Mouse (Mus musculus) intestine, embryonic 16.5 days (tissue): ENCODE results near the gene Smad3. TPM values are rescaled to one million over a fixed set of nuclear protein-coding genes. Genes with fewer than 3 reads are reported as not detected.

Experiments used
- ATAC-seq: fragments of 200-750 bp; cut with Nextera tagmentation; 2 replicates; pipeline ENCODE4 v1.8.0; 2017; ENCODE audit warnings: moderate TSS enrichment, moderate library complexity
- H3K27ac ChIP-seq: fragments of 300-500 bp; sonication (generic); 2 replicates; pipeline ENCODE4 v1.5.1; 2014; ENCODE audit warnings: mild to moderate bottlenecking, low read length
- H3K27me3 ChIP-seq: fragments of 300-500 bp; sonication (generic); replicated peaks from 2 replicates; pipeline ENCODE4 v1.6.1; 2014; ENCODE audit warnings: low read length, control low read depth, mixed read lengths; ENCODE audit not compliant: control insufficient read depth, insufficient read depth
- H3K36me3 ChIP-seq: fragments of 300-500 bp; sonication (generic); 2 replicates; pipeline ENCODE4 v1.6.1; 2014; ENCODE audit warnings: low read length, control low read depth; ENCODE audit not compliant: control insufficient read depth, insufficient read depth
- H3K4me1 ChIP-seq: fragments of 300-500 bp; sonication (generic); 2 replicates; pipeline ENCODE4 v1.6.1; 2014; ENCODE audit warnings: low read length, control low read depth, mixed read lengths; ENCODE audit not compliant: control insufficient read depth, insufficient read depth
- H3K4me2 ChIP-seq: fragments of 300-500 bp; sonication (generic); 2 replicates; pipeline ENCODE4 v1.6.1; 2014; ENCODE audit warnings: low read depth, low read length, control low read depth
- H3K4me3 ChIP-seq: fragments of 300-500 bp; sonication (generic); 2 replicates; pipeline ENCODE4 v1.5.1; 2014; ENCODE audit warnings: mild to moderate bottlenecking, low read length
- H3K9ac ChIP-seq: fragments of 300-500 bp; sonication (generic); 2 replicates; pipeline ENCODE4 v1.6.1; 2014; ENCODE audit warnings: low read depth, low read length
- H3K9me3 ChIP-seq: fragments of 300-500 bp; sonication (generic); 2 replicates; pipeline ENCODE4 v1.6.1; 2016; ENCODE audit warnings: low read length, control low read depth; ENCODE audit not compliant: control insufficient read depth
- WGBS: fragments of 180-500 bp; shearing (Covaris S2); extraction: QIAGEN DNeasy Blood & Tissue Kit; methylation state at CpG from one replicate; pipeline ENCODE4 v1.1.7; 2014; 5-methylcytosine and 5-hydroxymethylcytosine counted together
- polyA plus RNA-seq: library from polyadenylated mRNA; unstranded; fragments of >200 nt; fragmentation: Nextera tagmentation; extraction: Ambion mirVana; gene quantifications from 2 replicates; pipeline ENCODE4 v1.2.1, GENCODE M21; 2015

The Smad3 gene
- polyA plus RNA-seq, 1 experiment from 2014 or later: 10.9 TPM

- peak overlapping the region; percentile 85 for H3K4me2 ChIP-seq
- H3K9me3 ChIP-seq: peaks cover 3% of the 10 kb centered on the region
- H3K9ac ChIP-seq: peak overlapping the region; percentile 96
- peaks cover 44% of the 10 kb centered on the region for H3K4me1 ChIP-seq
- 2% methylated on average over 23 of the region's 23 CpGs for WGBS
- H3K27ac ChIP-seq: peak overlapping the region; percentile 96
- peak overlapping the region; percentile 95 for H3K4me3 ChIP-seq
- H3K27me3 ChIP-seq: no peaks in the 10 kb centered on the region
- ATAC-seq: no peak
- H3K36me3 ChIP-seq: no peaks in the 10 kb centered on the region
Observed at GRCm38 (mm10) chr9:63758641-63759391, 1.0 kb upstream of the Smad3 start.

- H3K27me3 ChIP-seq: no peaks in the 10 kb centered on the region
- ATAC-seq: no peak
- H3K4me1 ChIP-seq: peaks cover 55% of the 10 kb centered on the region
- H3K36me3 ChIP-seq: no peaks in the 10 kb centered on the region
- peak overlapping the region; percentile 95 for H3K4me3 ChIP-seq
- peaks cover 3% of the 10 kb centered on the region for H3K9me3 ChIP-seq
- H3K4me2 ChIP-seq: peak overlapping the region; percentile 85
- H3K9ac ChIP-seq: peak overlapping the region; percentile 96
- WGBS: under 1% methylated on average over 26 of the region's 26 CpGs
- peak overlapping the region; percentile 96 for H3K27ac ChIP-seq
Observed at GRCm38 (mm10) chr9:63757462-63757772, 377 bp downstream of the Smad3 start.

- Histone ChIP-seq H3K9ac (peak overlapping the region; percentile 96), H3K4me2 (peak overlapping the region; percentile 85), H3K27ac (peak overlapping the region; percentile 96), H3K4me3 (peak overlapping the region; percentile 95), H3K9me3 (peaks cover 3% of the 10 kb centered on the region), H3K36me3 (no peaks in the 10 kb centered on the region), H3K27me3 (no peaks in the 10 kb centered on the region), H3K4me1 (peaks cover 60% of the 10 kb centered on the region)
- peak; percentile 0; the same call in 1 of the 2 replicates for ATAC-seq
- under 1% methylated on average over 47 of the region's 47 CpGs for WGBS
Observed at GRCm38 (mm10) chr9:63756581-63757461, 973 bp downstream of the Smad3 start.

GRCm38 (mm10) chr9:63755671-63756543 is 1.9 kb downstream of the Smad3 start:
- 15% methylated on average over 13 of the region's 15 CpGs for WGBS
- Histone ChIP-seq H3K4me2 (peak overlapping the region; percentile 85), H3K36me3 (no peaks in the 10 kb centered on the region), H3K4me3 (peak overlapping the region; percentile 95), H3K9me3 (no peaks in the 10 kb centered on the region), H3K27me3 (no peaks in the 10 kb centered on the region), H3K9ac (peak overlapping the region; percentile 96), H3K4me1 (peaks cover 67% of the 10 kb centered on the region), H3K27ac (peak overlapping the region; percentile 31)
- no peak for ATAC-seq

GRCm38 (mm10) chr9:63754556-63755510 is 3.0 kb downstream of the Smad3 start:
- ATAC-seq: no peak
- peak overlapping the region; percentile 31 for H3K27ac ChIP-seq
- H3K9me3 ChIP-seq: no peaks in the 10 kb centered on the region
- no peaks in the 10 kb centered on the region for H3K36me3 ChIP-seq
- peaks cover 72% of the 10 kb centered on the region for H3K4me1 ChIP-seq
- H3K4me3 ChIP-seq: peak overlapping the region; percentile 95
- H3K27me3 ChIP-seq: no peaks in the 10 kb centered on the region
- peak overlapping the region; percentile 85 for H3K4me2 ChIP-seq
- 40% methylated on average over 23 of the region's 23 CpGs for WGBS
- H3K9ac ChIP-seq: peak overlapping the region; percentile 96

GRCm38 (mm10) chr9:63754039-63754438 is 3.8 kb downstream of the Smad3 start:
- Histone ChIP-seq H3K4me1 (peaks cover 71% of the 10 kb centered on the region), H3K9me3 (no peaks in the 10 kb centered on the region), H3K36me3 (no peaks in the 10 kb centered on the region), H3K4me3 (0 out of 2 replicates have a peak overlapping the region, but pooled peaks have one; percentile 3), H3K9ac (peak overlapping the region; percentile 96), H3K27ac (no peak overlapping the region), H3K27me3 (no peaks in the 10 kb centered on the region), H3K4me2 (peak overlapping the region; percentile 85)
- no peak for ATAC-seq
- WGBS: 66% methylated on average over 5 of the region's 5 CpGs

GRCm38 (mm10) chr9:63753359-63753758 is 4.4 kb downstream of the Smad3 start:
- Histone ChIP-seq H3K4me1 (peaks cover 69% of the 10 kb centered on the region), H3K9me3 (no peaks in the 10 kb centered on the region), H3K4me3 (no peak overlapping the region), H3K27me3 (no peaks in the 10 kb centered on the region), H3K9ac (no peak overlapping the region), H3K27ac (no peak overlapping the region), H3K36me3 (no peaks in the 10 kb centered on the region), H3K4me2 (peak overlapping the region; percentile 85; the same call in 1 of the 2 replicates)
- no peak for ATAC-seq
- 75% methylated on average over 8 of the region's 8 CpGs for WGBS

- 51% methylated on average over 7 of the region's 7 CpGs for whole genome bisulfite sequencing
- Histone ChIP-seq H3K4me3 (no peak overlapping the region), H3K9me3 (no peaks in the 10 kb centered on the region), H3K27me3 (no peaks in the 10 kb centered on the region), H3K27ac (no peak overlapping the region), H3K9ac (no peak overlapping the region), H3K4me2 (no peak overlapping the region), H3K36me3 (no peaks in the 10 kb centered on the region), H3K4me1 (peaks cover 76% of the 10 kb centered on the region)
- ATAC-seq: no peak
Observed at GRCm38 (mm10) chr9:63752576-63752975, 5.2 kb downstream of the Smad3 start.
